Mouse (Mus musculus): ENCODE results near the gene Gpr143. TPM values are rescaled to one million over a fixed set of nuclear protein-coding genes. Genes with fewer than 3 reads are reported as not detected.

Gene Gpr143
- total RNA-seq, 4 experiments from 2014 or later: 0.27 to 0.72 (median 0.39) TPM; not detected in 1

Other genes with a start within 250 kb of the Gpr143 start
- gene Cldn34a, start 218.6 kb upstream of the Gpr143 start, total RNA-seq (2022): not detected
- gene Shroom2, start 12.5 kb upstream of the Gpr143 start, total RNA-seq (2022): 10 to 100 TPM; 75.8 to 93.8 (median 82.7) TPM
- gene Usp51, start 224.5 kb downstream of the Gpr143 start, total RNA-seq (2022): 1 to 10 TPM; 2.0 to 3.1 (median 2.7) TPM

All from layer of hippocampus, adult 8-10 months (tissue).